Mouse (Mus musculus): Measurements from ENCODE around the gene Mst1. TPM values are rescaled to one million over a fixed set of nuclear protein-coding genes. Genes with fewer than 3 reads are reported as not detected.

The Mst1 gene
- total and polyA plus RNA-seq, 2 experiments from 2014 or later = not detected

DNA sequence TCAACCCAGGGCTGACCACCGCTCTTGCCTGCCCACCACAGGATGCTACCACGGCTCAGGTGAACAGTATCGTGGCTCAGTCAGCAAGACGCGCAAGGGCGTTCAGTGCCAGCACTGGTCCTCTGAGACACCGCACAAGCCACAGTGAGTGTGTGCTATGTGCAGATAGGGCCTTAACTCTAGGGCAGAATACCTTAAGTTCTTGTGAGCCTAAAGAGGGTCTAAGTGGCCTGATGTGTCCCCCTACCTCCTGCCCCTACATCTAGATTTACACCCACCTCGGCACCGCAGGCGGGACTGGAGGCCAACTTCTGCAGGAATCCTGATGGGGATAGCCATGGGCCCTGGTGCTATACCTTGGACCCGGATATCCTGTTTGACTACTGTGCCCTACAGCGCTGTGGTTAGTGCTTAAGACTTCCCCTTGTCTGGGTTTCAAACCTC, 2.8 kb downstream of the Mst1 start, which contains the start of gene Rnf123:
Gene Rnf123 (minus strand): TSS at position 359 of the 444 bp plus-strand sequence.
- no peak within 1 kb of the TSS for H3K27ac ChIP-seq
- no peaks in the 10 kb centered on the region for H3K9me3 ChIP-seq (ENCODE audit: low read length)
- peaks cover 38% of the 10 kb centered on the region for H3K36me3 ChIP-seq (ENCODE audit: insufficient read depth, low read length)
- H3K9ac ChIP-seq (replicated peaks; ENCODE audit: low read length) = peak within 1 kb of the TSS; percentile 30; the same call in 1 of the 2 replicates
- H3K4me2 ChIP-seq (ENCODE audit: low read depth, low read length) = peak within 1 kb of the TSS; percentile 42
- 32% methylated on average over 12 of the region's 12 CpGs for WGBS
- DNase-seq (ENCODE audit: low spot score) = no peak
- no peak for ATAC-seq
- peak within 1 kb of the TSS; percentile 16 for H3K4me3 ChIP-seq (ENCODE audit: low read length)
- H3K4me1 ChIP-seq (ENCODE audit: insufficient read depth, low read length) = peaks cover 13% of the 10 kb centered on the region
- peaks cover 12% of the 10 kb centered on the region; the same call in 1 of the 2 replicates for H3K27me3 ChIP-seq (ENCODE audit: insufficient read depth, low read length)
- no peak for TF ChIP-seq CTCF (IDR thresholded peaks at IDR 0.05; ENCODE audit: low read depth)

DNA sequence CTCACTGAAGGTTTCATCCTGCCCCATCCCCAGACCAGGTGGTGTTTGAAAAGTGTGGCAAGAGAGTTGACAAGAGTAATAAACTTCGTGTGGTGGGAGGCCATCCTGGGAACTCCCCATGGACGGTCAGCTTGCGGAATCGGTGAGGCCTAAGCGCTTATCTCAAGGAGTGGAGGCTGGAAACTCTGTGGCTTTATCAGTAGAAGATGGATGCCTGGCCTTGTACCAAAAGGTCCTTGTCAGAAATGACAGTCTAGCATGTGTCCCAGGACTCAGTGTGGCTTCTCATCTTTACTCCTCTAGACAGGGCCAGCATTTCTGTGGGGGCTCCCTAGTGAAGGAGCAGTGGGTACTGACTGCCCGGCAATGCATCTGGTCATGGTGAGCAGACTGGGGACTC, 3.3 kb downstream of the Mst1 start:
- H3K4me1 ChIP-seq (ENCODE audit: insufficient read depth, low read length) = peaks cover 8% of the 10 kb centered on the region
- 83% methylated on average over 6 of the region's 6 CpGs for WGBS
- no peak overlapping the region for H3K4me3 ChIP-seq (ENCODE audit: low read length)
- DNase-seq (ENCODE audit: low spot score) (no peak), ATAC-seq (no peak)
- no peak overlapping the region for H3K9ac ChIP-seq (replicated peaks; ENCODE audit: low read length)
- peaks cover 42% of the 10 kb centered on the region for H3K36me3 ChIP-seq (ENCODE audit: insufficient read depth, low read length)
- no peak overlapping the region for H3K4me2 ChIP-seq (ENCODE audit: low read depth, low read length)
- TF ChIP-seq CTCF (IDR thresholded peaks at IDR 0.05; ENCODE audit: low read depth) = no peak
- H3K27ac ChIP-seq = no peak overlapping the region
- no peaks in the 10 kb centered on the region for H3K9me3 ChIP-seq (ENCODE audit: low read length)
- peaks cover 12% of the 10 kb centered on the region; the same call in 1 of the 2 replicates for H3K27me3 ChIP-seq (ENCODE audit: insufficient read depth, low read length)

DNA sequence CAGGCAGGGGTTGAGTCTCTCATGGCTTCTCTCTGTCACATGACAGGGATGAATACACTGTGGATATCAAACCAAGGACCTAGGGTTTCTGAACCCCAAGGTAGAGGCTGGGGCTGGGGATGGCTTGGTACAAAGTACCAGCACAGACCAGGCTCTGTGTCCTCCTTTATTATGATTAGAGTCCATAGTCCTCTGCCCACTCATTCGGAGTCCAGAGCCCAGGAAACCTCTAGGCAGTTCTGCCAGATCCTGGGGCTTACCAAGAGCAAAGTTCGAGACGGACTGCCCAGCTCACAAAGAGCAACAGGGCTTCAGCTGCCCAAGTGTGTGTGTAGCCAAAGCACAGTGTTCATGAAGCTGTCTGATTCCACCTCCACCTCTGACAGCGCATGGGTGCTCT, 5.0 kb downstream of the Mst1 start:
- ATAC-seq = no peak
- no peak for TF ChIP-seq CTCF (IDR thresholded peaks at IDR 0.05; ENCODE audit: low read depth)
- H3K4me3 ChIP-seq (ENCODE audit: low read length) = no peak overlapping the region
- H3K36me3 ChIP-seq (ENCODE audit: insufficient read depth, low read length) = peaks cover 59% of the 10 kb centered on the region
- H3K4me1 ChIP-seq (ENCODE audit: insufficient read depth, low read length) = 0 out of 2 replicates have a peak, but pooled peaks cover 6% of the 10 kb centered on the region
- no peak overlapping the region for H3K4me2 ChIP-seq (ENCODE audit: low read depth, low read length)
- WGBS = 93% methylated on average over 4 of the region's 4 CpGs
- H3K27me3 ChIP-seq (ENCODE audit: insufficient read depth, low read length) = peaks cover 12% of the 10 kb centered on the region; the same call in 1 of the 2 replicates
- no peak overlapping the region for H3K9ac ChIP-seq (replicated peaks; ENCODE audit: low read length)
- no peaks in the 10 kb centered on the region for H3K9me3 ChIP-seq (ENCODE audit: low read length)
- DNase-seq (ENCODE audit: low spot score) = no peak
- H3K27ac ChIP-seq = no peak overlapping the region

DNA sequence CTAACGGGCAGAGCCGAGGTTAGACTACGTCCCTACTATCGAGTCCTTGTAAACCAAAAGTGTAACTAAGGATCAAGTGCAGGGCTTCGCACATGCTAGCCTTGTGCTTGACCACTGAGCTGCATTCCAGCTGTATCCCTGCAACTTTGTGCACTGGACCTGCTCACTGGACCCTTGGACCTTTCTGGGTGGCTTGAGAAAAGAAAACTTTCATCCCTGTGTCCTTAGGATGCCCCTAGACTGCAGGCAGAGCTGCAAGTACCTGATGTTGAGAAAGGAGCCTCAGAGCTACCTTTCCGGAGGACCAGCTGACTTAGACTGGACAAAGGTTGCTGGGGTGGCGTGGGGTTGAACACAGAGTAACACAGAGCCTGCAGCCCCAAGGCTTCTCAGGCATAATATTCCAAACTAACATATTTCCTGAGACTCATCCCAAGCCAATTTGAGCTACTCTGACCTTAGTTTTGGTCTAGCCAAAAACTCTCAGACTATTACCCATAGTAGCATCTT, 10.4 kb downstream of the Mst1 start:
- H3K9me3 ChIP-seq (ENCODE audit: low read length) = no peaks in the 10 kb centered on the region
- 98% methylated on average over 7 of the region's 7 CpGs for WGBS
- peaks cover 61% of the 10 kb centered on the region for H3K36me3 ChIP-seq (ENCODE audit: insufficient read depth, low read length)
- H3K4me3 ChIP-seq (ENCODE audit: low read length) = no peak overlapping the region
- 0 out of 2 replicates have a peak, but pooled peaks cover 8% of the 10 kb centered on the region for H3K4me1 ChIP-seq (ENCODE audit: insufficient read depth, low read length)
- H3K27me3 ChIP-seq (ENCODE audit: insufficient read depth, low read length) = no peaks in the 10 kb centered on the region
- no peak overlapping the region for H3K9ac ChIP-seq (replicated peaks; ENCODE audit: low read length)
- no peak overlapping the region for H3K4me2 ChIP-seq (ENCODE audit: low read depth, low read length)
- no peak overlapping the region for H3K27ac ChIP-seq
- DNase-seq (ENCODE audit: low spot score) = no peak
- no peak for TF ChIP-seq CTCF (IDR thresholded peaks at IDR 0.05; ENCODE audit: low read depth)
- no peak for ATAC-seq

DNA sequence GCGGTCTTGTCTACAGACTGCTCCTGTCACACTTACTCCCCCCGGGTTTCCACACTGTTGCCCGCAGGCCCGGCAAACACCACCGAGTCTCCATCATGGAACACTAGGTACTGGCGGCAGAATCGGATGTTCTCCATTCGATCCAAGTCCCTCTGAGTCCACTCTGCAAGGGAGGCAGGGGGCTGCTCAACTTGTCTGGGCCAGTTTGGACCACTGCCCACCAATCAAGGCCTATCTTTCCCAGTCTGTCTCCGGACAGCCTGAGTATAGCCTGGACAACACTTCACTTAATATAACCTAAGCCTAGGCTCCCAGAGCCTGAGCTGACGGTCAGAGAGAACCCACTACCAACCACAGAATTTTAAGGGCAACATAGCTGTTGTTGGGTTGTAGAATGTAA, 13.3 kb downstream of the Mst1 start:
- H3K27ac ChIP-seq = peak overlapping the region; percentile 77
- 0 out of 2 replicates have a peak, but pooled peaks cover 8% of the 10 kb centered on the region for H3K4me1 ChIP-seq (ENCODE audit: insufficient read depth, low read length)
- no peak for DNase-seq (ENCODE audit: low spot score)
- H3K36me3 ChIP-seq (ENCODE audit: insufficient read depth, low read length) = peaks cover 37% of the 10 kb centered on the region
- H3K9me3 ChIP-seq (ENCODE audit: low read length) = no peaks in the 10 kb centered on the region
- H3K9ac ChIP-seq (replicated peaks; ENCODE audit: low read length) = peak overlapping the region; percentile 74
- no peak for TF ChIP-seq CTCF (IDR thresholded peaks at IDR 0.05; ENCODE audit: low read depth)
- WGBS = 54% methylated on average over 10 of the region's 10 CpGs
- no peaks in the 10 kb centered on the region for H3K27me3 ChIP-seq (ENCODE audit: insufficient read depth, low read length)
- ATAC-seq = no peak
- H3K4me3 ChIP-seq (ENCODE audit: low read length) = peak overlapping the region; percentile 67
- peak overlapping the region; percentile 86 for H3K4me2 ChIP-seq (ENCODE audit: low read depth, low read length)

DNA sequence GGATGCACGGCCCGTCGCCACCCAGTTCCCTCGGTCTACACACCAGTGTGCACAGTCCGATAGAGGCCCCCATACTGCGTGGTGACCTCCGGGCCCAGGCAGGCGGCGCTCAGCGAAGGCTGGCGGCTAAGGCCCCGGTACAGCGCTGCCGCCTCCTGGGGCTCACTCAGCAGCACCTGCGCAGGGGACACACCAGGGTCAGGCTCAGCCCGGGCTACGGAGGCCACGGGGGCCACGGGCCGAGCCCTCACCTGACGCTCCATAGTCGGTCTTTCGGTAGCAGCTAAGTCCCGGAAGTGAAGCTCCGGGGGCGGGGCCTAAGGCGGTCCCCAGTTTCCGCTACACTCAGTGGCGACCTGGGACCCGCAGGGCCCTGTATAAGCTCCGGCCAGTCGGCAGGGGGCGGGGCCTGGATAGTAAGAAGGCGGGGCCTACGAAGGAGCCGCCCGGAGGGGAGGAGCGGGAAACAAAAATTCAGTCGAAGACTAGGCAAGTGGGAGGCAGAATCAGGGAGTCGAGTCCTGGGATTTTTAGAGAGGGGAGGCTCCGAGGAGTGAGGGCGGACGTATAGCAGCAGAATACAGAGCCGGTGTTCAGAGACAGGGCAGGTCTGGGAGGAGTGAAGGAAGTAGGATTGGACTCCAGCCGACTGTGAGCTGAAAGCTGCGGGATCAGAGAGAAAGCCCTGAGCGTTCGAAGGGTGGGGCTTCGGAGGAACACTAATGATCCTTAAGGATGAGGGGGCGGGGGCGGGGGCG, 14.1 kb downstream of the Mst1 start, which contains the start of gene Apeh:
Gene Apeh (minus strand): TSS at position 423 of the 758 bp plus-strand sequence.
- peak within 1 kb of the TSS; percentile 67 for H3K4me3 ChIP-seq (ENCODE audit: low read length)
- peak; percentile 92 for ATAC-seq
- H3K36me3 ChIP-seq (ENCODE audit: insufficient read depth, low read length) = peaks cover 34% of the 10 kb centered on the region
- peak within 1 kb of the TSS; percentile 86 for H3K4me2 ChIP-seq (ENCODE audit: low read depth, low read length)
- H3K9ac ChIP-seq (replicated peaks; ENCODE audit: low read length) = peak within 1 kb of the TSS; percentile 74
- TF ChIP-seq CTCF (IDR thresholded peaks at IDR 0.05; ENCODE audit: low read depth) = no peak
- DNase-seq (ENCODE audit: low spot score) = peak; percentile 94
- 0 out of 2 replicates have a peak, but pooled peaks cover 8% of the 10 kb centered on the region for H3K4me1 ChIP-seq (ENCODE audit: insufficient read depth, low read length)
- H3K27ac ChIP-seq = peak within 1 kb of the TSS; percentile 77
- no peaks in the 10 kb centered on the region for H3K9me3 ChIP-seq (ENCODE audit: low read length)
- H3K27me3 ChIP-seq (ENCODE audit: insufficient read depth, low read length) = no peaks in the 10 kb centered on the region
- WGBS = under 1% methylated on average over 52 of the region's 52 CpGs
